Mouse (Mus musculus) heart, adult 9 months (tissue): ENCODE results near the gene Cenpi.
"Not testable (repeated sequence)": the region's sequence is repeated elsewhere in the genome, so short reads cannot be mapped to it uniquely, and the experiment has no call there.

Experiments
- DNase-seq, 2 experiments: peaks; one replicate each; pipeline ENCODE4 v3.0.0; 2022; ENCODE audit warnings: low spot score in 2 of 2

Gene Cenpi

GRCm38 (mm10) chrX:134307534-134308274 lies at the start of gene Cenpi:
Cenpi (plus strand) TSS chrX:134308084.
- peak; percentile 85 to 86 for DNase-seq

- DNase-seq = no peak
Measured at GRCm38 (mm10) chrX:134261191-134261590, 46.7 kb upstream of the Cenpi start.

GRCm38 (mm10) chrX:134262129-134262528 lies 45.8 kb upstream of the Cenpi start:
- DNase-seq = no peak

GRCm38 (mm10) chrX:134275715-134276114 lies 32.2 kb upstream of the Cenpi start:
- peak; percentile 4 to 8 for DNase-seq

GRCm38 (mm10) chrX:134276275-134277160 lies 31.4 kb upstream of the Cenpi start, which contains the start of gene Trmt2b:
Trmt2b (minus strand) TSS chrX:134276984.
- peak; percentile 68 to 70 for DNase-seq

- DNase-seq = no peak
Measured at GRCm38 (mm10) chrX:134280531-134280930, 27.4 kb upstream of the Cenpi start.

GRCm38 (mm10) chrX:134285102-134285501 lies 22.8 kb upstream of the Cenpi start:
- no peak for DNase-seq

GRCm38 (mm10) chrX:134285791-134286190 lies 22.1 kb upstream of the Cenpi start:
- DNase-seq = no peak

GRCm38 (mm10) chrX:134287305-134287704 lies 20.6 kb upstream of the Cenpi start:
- no peak for DNase-seq

GRCm38 (mm10) chrX:134296301-134296700 lies 11.6 kb upstream of the Cenpi start:
- DNase-seq = no peak

GRCm38 (mm10) chrX:134296737-134297136 lies 11.1 kb upstream of the Cenpi start:
- no peak for DNase-seq

GRCm38 (mm10) chrX:134297195-134297594 lies 10.7 kb upstream of the Cenpi start:
- no peak for DNase-seq

- DNase-seq = no peak
Measured at GRCm38 (mm10) chrX:134300219-134300618, 7.7 kb upstream of the Cenpi start.

- no peak for DNase-seq
Measured at GRCm38 (mm10) chrX:134303287-134303686, 4.6 kb upstream of the Cenpi start.

GRCm38 (mm10) chrX:134308275-134308634 lies 371 bp downstream of the Cenpi start:
- no peak for DNase-seq

- not testable (repeated sequence) for DNase-seq
Measured at GRCm38 (mm10) chrX:134311193-134311592, 3.3 kb downstream of the Cenpi start.

- DNase-seq = no peak
Measured at GRCm38 (mm10) chrX:134319153-134319932, 11.5 kb downstream of the Cenpi start.

- DNase-seq = no peak
Measured at GRCm38 (mm10) chrX:134333280-134333679, 25.4 kb downstream of the Cenpi start.

GRCm38 (mm10) chrX:134342735-134343134 lies 34.9 kb downstream of the Cenpi start:
- no peak for DNase-seq

- DNase-seq = no peak
Measured at GRCm38 (mm10) chrX:134350205-134350604, 42.3 kb downstream of the Cenpi start.

- DNase-seq = no peak
Measured at GRCm38 (mm10) chrX:134353848-134354247, 46.0 kb downstream of the Cenpi start.

- DNase-seq = no peak
Measured at GRCm38 (mm10) chrX:134359336-134359735, 51.5 kb downstream of the Cenpi start.
